Mouse (Mus musculus) kidney, embryonic 15.5 days (tissue): ENCODE results near the gene 0610009B22Rik. TPM values are rescaled to one million over a fixed set of nuclear protein-coding genes. Genes with fewer than 3 reads are reported as not detected.
"Not testable (repeated sequence)": the region's sequence is repeated elsewhere in the genome, so short reads cannot be mapped to it uniquely, and the experiment has no call there.

ENCODE experiments used
- ATAC-seq: fragments of 200-750 bp; cut with Nextera tagmentation; replicated peaks from 2 replicates; pipeline ENCODE4 v1.8.0; 2017; ENCODE audit warnings: moderate TSS enrichment; ENCODE audit not compliant: low FRiP score
- H3K27ac ChIP-seq: fragments of 300-500 bp; sonication (generic); 2 replicates; pipeline ENCODE4 v1.5.1; 2015; ENCODE audit warnings: mild to moderate bottlenecking, inconsistent platforms
- H3K27me3 ChIP-seq: fragments of 300-500 bp; sonication (generic); 2 replicates; pipeline ENCODE4 v1.6.1; 2015; ENCODE audit warnings: inconsistent platforms
- H3K36me3 ChIP-seq: fragments of 300-500 bp; sonication (generic); 2 replicates; pipeline ENCODE4 v1.6.1; 2015; ENCODE audit warnings: inconsistent platforms
- H3K4me1 ChIP-seq: fragments of 300-500 bp; sonication (generic); 2 replicates; pipeline ENCODE4 v1.6.1; 2015; ENCODE audit warnings: inconsistent platforms
- H3K4me2 ChIP-seq: fragments of 300-500 bp; sonication (generic); 2 replicates; pipeline ENCODE4 v1.6.1; 2015; ENCODE audit warnings: moderate library complexity, mild to moderate bottlenecking, inconsistent platforms
- H3K4me3 ChIP-seq: fragments of 300-500 bp; sonication (generic); replicated peaks from 2 replicates; pipeline ENCODE4 v1.5.1; 2015; ENCODE audit warnings: mild to moderate bottlenecking, inconsistent platforms
- H3K9ac ChIP-seq: fragments of 300-500 bp; sonication (generic); 2 replicates; pipeline ENCODE4 v1.6.1; 2015; ENCODE audit warnings: mild to moderate bottlenecking, inconsistent platforms
- H3K9me3 ChIP-seq: fragments of 300-500 bp; sonication (generic); replicated peaks from 2 replicates; pipeline ENCODE4 v1.6.1; 2016; ENCODE audit warnings: inconsistent platforms
- WGBS: fragments of 180-500 bp; shearing (Covaris S2); methylation state at CpG from one replicate; pipeline ENCODE4 v1.1.7; 2015; ENCODE audit warnings: mixed read lengths; 5-methylcytosine and 5-hydroxymethylcytosine counted together
- polyA plus RNA-seq: library from polyadenylated mRNA; unstranded; fragments of >200 nt; fragmentation: Nextera tagmentation; extraction: Ambion mirVana; gene quantifications from 2 replicates; pipeline ENCODE4 v1.2.1, GENCODE M21; 2015

Gene 0610009B22Rik
- 107 and 118 TPM in 2 replicates for polyA plus RNA-seq

DNA sequence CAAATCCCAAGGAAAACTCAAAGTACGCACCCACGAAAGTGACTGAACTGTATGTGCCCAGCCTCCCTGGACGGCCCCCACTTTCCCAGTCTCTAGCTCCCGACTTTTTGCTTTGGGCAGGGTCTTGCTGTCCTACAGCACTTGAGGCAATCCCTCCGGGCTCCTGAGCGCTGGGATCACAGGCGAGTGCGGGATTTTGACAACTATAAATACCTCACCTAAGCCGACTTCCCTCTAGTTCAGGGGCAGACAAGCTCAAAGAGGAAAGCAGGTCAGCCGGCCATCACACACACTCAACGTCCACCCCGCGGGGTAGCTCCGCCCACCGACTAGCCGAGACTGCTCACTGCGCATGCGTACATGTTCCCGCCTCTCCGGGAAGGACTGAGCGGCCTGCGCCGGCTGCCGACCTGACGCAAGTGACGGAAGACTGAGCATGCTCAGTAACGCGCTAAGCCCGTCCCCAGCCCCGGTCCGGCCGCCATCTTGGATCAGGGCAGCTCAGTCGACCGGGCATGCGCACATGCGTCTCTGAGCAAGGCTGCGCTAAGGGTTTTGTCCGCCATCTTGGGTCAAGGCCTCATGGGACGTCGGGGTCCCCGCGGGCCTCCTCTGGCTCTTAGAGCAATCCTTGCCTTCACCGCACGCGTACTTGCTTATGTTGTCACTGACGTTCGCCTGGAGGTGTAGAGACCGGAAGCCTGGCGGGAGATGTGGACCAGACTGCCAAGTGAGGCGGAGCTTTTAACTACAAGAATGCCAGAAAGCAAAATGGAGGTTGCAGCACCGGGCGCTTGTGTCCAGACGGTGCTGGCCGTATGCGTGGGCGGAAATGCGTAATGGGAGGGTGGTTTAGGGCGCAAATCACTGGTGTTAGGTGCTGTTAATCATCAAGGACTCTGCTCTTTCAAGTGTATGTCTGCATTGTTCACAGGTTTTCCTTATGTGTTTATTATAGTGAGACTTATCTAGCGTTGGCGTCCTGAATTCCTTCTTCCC is at the start of gene 0610009B22Rik:
Gene 0610009B22Rik (minus strand): TSS at position 545 of the 999 bp plus-strand sequence.
- no peaks in the 10 kb centered on the region for H3K9me3 ChIP-seq
- peak within 1 kb of the TSS; percentile 85 for H3K9ac ChIP-seq
- H3K4me3 ChIP-seq: peak within 1 kb of the TSS; percentile 68
- peaks cover 7% of the 10 kb centered on the region for H3K4me1 ChIP-seq
- peak within 1 kb of the TSS; percentile 66 for H3K4me2 ChIP-seq
- H3K27me3 ChIP-seq: no peaks in the 10 kb centered on the region
- H3K36me3 ChIP-seq: peaks cover 19% of the 10 kb centered on the region
- ATAC-seq: peak; percentile 100
- WGBS: under 1% methylated on average over 60 of the region's 60 CpGs
- peak within 1 kb of the TSS; percentile 98 for H3K27ac ChIP-seq

DNA sequence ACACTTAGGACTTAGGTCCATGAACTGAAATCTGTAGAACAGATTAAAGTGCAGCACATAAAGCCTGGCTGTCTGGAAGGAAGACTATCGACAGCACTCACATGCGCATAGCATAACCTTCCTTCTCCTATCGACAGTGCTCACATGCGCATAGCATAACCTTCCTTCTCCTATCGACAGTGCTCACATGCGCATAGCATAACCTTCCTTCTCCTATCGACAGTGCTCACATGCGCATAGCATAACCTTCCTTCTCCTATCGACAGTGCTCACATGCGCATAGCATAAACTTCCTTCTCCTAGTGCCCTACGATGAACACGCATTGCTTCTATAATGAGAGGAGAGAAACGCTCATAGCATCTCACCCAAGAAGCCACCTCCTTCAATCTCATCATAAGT is 45.5 kb upstream of the 0610009B22Rik start:
- not testable (repeated sequence) for H3K4me1 ChIP-seq, H3K4me3 ChIP-seq, H3K27me3 ChIP-seq, ATAC-seq, H3K9me3 ChIP-seq, H3K27ac ChIP-seq, H3K4me2 ChIP-seq, H3K9ac ChIP-seq
- WGBS: 94% methylated on average over 13 of the region's 13 CpGs
- peaks cover 73% of the 10 kb centered on the region for H3K36me3 ChIP-seq

DNA sequence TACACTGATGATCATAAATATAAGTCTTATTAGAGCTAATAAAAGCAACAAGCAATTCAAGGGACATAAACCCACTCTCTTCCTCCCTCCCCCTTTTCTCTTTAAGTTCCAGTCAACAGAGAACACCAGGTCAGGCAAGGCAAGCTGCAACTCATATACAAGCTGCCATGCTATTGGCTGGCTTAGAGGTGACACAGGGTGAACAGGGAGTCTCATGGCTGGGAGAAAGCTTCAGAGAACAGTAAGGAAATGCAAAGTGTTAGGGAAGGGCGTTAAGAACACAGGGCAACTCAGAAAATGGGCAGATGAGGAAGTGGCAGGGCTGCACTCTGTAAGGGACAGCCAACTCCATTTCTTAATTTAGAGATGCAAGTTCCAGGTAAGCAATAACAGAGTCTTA is 44.2 kb upstream of the 0610009B22Rik start:
- H3K27me3 ChIP-seq: no peaks in the 10 kb centered on the region
- WGBS: 59% methylated on average over 1 of the region's 1 CpGs
- no peak overlapping the region for H3K4me3 ChIP-seq
- no peaks in the 10 kb centered on the region for H3K4me1 ChIP-seq
- H3K9me3 ChIP-seq: no peaks in the 10 kb centered on the region
- no peak for ATAC-seq
- no peak overlapping the region for H3K27ac ChIP-seq
- H3K9ac ChIP-seq: no peak overlapping the region
- peaks cover 65% of the 10 kb centered on the region for H3K36me3 ChIP-seq
- no peak overlapping the region for H3K4me2 ChIP-seq

DNA sequence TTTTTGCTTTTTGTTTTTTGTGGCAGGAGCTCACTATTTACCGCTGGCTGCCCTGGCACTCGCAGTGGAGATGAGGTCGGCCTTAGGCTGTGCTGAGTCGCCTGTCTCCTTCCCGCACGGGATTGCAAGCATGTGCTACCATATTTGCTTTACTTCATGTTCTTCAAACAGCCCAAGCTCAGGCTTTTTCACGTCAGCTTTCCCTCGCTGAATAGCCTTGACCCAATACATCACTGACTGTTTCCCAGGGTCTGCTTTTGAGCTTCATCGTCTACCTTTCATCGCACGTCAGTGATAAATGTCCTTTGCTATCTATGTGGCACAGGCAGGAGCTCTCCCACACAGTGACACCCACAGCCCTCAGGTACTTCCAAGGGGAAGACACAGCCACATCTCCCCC is 32.4 kb upstream of the 0610009B22Rik start:
- no peak overlapping the region for H3K9ac ChIP-seq
- H3K27ac ChIP-seq: no peak overlapping the region
- no peaks in the 10 kb centered on the region for H3K4me1 ChIP-seq
- ATAC-seq: no peak
- no peak overlapping the region for H3K4me3 ChIP-seq
- peaks cover 93% of the 10 kb centered on the region for H3K36me3 ChIP-seq
- no peak overlapping the region for H3K4me2 ChIP-seq
- 91% methylated on average over 11 of the region's 11 CpGs for WGBS
- H3K27me3 ChIP-seq: no peaks in the 10 kb centered on the region
- H3K9me3 ChIP-seq: no peaks in the 10 kb centered on the region

- Histone ChIP-seq H3K36me3 (peaks cover 86% of the 10 kb centered on the region), H3K4me1 (no peaks in the 10 kb centered on the region), H3K4me3 (no peak overlapping the region), H3K27me3 (no peaks in the 10 kb centered on the region), H3K9ac (no peak overlapping the region), H3K27ac (no peak overlapping the region), H3K9me3 (no peaks in the 10 kb centered on the region), H3K4me2 (no peak overlapping the region)
- WGBS: 97% methylated on average over 13 of the region's 13 CpGs
- ATAC-seq: no peak
Observed at GRCm38 (mm10) chr11:51707080-51707479, 18.4 kb upstream of the 0610009B22Rik start.

DNA sequence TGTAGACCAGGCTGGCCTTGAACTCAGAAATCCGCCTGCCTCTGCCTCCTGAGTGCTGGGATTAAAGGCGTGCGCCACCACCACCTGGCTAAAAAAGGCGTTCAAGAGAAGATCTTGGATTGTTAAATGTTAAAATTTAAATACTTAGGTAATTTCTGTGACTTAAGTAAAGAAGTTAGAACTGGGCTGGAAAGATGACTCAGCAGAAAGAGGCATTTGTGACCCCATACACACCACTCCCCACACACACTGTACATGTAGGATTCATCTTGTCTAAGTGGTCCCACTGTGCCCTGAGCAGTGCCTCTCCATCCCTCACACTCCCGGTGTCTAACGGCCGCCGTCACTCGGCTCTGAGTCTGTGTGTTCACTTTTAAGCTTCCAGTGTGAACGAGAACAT is 17.8 kb upstream of the 0610009B22Rik start:
- WGBS: 95% methylated on average over 10 of the region's 10 CpGs
- Histone ChIP-seq H3K4me3 (no peak overlapping the region), H3K27me3 (no peaks in the 10 kb centered on the region)

DNA sequence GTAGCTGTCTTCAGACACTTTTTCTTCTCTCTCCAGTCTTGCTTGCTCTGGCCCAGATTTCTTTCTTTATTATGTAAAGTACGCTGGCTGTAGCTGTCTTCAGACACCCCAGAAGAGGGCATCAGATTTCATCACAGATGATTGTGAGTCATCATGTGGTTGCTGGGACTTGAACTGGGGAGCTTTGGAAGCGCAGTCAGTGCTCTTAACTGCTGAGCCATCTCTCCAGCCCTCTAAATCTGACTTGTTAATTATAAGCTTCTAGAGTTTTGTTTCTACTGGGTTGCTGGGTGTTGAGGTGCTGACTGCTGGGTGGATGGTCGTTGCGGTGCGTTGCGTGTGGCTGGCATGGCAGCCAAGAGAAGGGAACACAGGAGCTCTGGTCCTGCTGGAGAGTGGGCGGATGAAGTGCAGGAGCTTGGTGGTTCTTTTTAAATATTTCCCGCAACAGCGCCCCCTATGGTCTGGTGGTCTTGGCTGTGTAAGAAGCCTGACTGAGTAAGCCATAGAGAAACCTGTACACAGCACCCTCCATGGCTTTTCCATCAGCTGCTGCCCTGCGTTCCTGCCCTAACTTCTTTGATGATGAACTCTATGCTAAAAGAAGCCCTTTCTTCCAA is 14.8 kb upstream of the 0610009B22Rik start:
- WGBS: 67% methylated on average over 10 of the region's 10 CpGs
- peaks cover 92% of the 10 kb centered on the region for H3K36me3 ChIP-seq
- ATAC-seq: no peak

More for the DNA sequence above, 17.8 kb upstream of the 0610009B22Rik start:
- Histone ChIP-seq H3K9me3 (no peaks in the 10 kb centered on the region), H3K9ac (no peak overlapping the region), H3K27ac (no peak overlapping the region), H3K4me1 (no peaks in the 10 kb centered on the region), H3K36me3 (peaks cover 87% of the 10 kb centered on the region), H3K4me2 (no peak overlapping the region)
- ATAC-seq: no peak

DNA sequence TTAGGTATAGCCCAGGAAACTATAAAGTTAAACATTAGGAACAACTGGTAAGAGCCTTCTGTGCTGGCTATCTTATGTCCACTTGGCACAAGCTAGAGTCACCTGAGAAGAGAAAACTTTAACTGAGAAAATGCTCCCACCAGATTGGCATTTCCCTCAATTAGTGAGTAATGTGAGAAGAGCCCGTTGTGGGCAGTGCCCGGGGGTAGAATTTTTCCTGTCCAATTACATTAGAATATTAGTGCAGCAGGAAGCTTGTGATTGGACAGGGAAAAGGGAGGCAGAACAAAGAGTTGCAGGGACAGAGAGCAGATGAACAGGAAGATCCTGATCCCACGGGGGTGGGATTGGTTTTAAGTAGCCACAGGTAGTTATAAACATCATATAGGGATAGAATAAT is 14.2 kb upstream of the 0610009B22Rik start:
- Histone ChIP-seq H3K27ac (no peak overlapping the region), H3K4me1 (no peaks in the 10 kb centered on the region), H3K4me3 (no peak overlapping the region), H3K27me3 (no peaks in the 10 kb centered on the region), H3K9ac (no peak overlapping the region), H3K4me2 (no peak overlapping the region), H3K36me3 (peaks cover 89% of the 10 kb centered on the region), H3K9me3 (no peaks in the 10 kb centered on the region)
- no peak for ATAC-seq
- 58% methylated on average over 3 of the region's 3 CpGs for WGBS

More for the DNA sequence above, 14.8 kb upstream of the 0610009B22Rik start:
- no peak overlapping the region for H3K4me2 ChIP-seq
- H3K9ac ChIP-seq: no peak overlapping the region
- no peak overlapping the region for H3K27ac ChIP-seq
- no peaks in the 10 kb centered on the region for H3K27me3 ChIP-seq
- H3K4me3 ChIP-seq: no peak overlapping the region
- H3K4me1 ChIP-seq: no peaks in the 10 kb centered on the region
- no peaks in the 10 kb centered on the region for H3K9me3 ChIP-seq

GRCm38 (mm10) chr11:51694984-51695383 is 6.3 kb upstream of the 0610009B22Rik start:
- Histone ChIP-seq H3K27ac (no peak overlapping the region), H3K27me3 (no peaks in the 10 kb centered on the region), H3K4me2 (no peak overlapping the region), H3K9ac (no peak overlapping the region), H3K4me3 (no peak overlapping the region), H3K9me3 (no peaks in the 10 kb centered on the region), H3K4me1 (no peaks in the 10 kb centered on the region), H3K36me3 (peaks cover 53% of the 10 kb centered on the region)
- 94% methylated on average over 3 of the region's 3 CpGs for WGBS
- no peak for ATAC-seq

GRCm38 (mm10) chr11:51690597-51690996 is 1.9 kb upstream of the 0610009B22Rik start:
- 78% methylated on average over 3 of the region's 3 CpGs for WGBS
- H3K4me2 ChIP-seq, H3K4me1 ChIP-seq, ATAC-seq, H3K4me3 ChIP-seq, H3K9ac ChIP-seq, H3K27ac ChIP-seq, H3K27me3 ChIP-seq, H3K9me3 ChIP-seq: not testable (repeated sequence)
- H3K36me3 ChIP-seq: peaks cover 21% of the 10 kb centered on the region

- Histone ChIP-seq H3K4me1 (peaks cover 7% of the 10 kb centered on the region), H3K27ac (peak overlapping the region; percentile 98), H3K27me3 (no peaks in the 10 kb centered on the region), H3K4me3 (peak overlapping the region; percentile 68), H3K36me3 (peaks cover 19% of the 10 kb centered on the region), H3K4me2 (peak overlapping the region; percentile 66), H3K9me3 (no peaks in the 10 kb centered on the region), H3K9ac (peak overlapping the region; percentile 49)
- no peak for ATAC-seq
- WGBS: 21% methylated on average over 6 of the region's 6 CpGs
Observed at GRCm38 (mm10) chr11:51689343-51689742, 669 bp upstream of the 0610009B22Rik start.

DNA sequence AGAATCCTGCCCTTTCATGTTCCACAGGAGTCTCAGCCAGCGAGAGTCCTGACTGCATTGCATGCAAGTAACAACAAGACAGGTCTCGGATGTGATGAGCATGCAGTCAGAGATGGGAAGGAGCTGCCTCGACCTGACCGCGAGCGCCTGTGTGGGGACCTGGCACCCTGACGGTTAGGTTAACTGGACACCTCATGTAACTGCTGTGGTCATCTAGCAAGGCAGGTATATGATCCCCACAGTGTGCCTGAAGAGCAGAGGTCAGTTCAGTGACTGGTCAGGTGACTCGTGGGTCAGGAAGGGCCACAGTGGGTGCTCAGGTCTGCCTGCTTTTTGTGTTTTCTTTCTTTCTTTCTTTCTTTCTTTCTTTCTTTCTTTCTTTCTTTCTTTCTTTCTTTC is 6.7 kb downstream of the 0610009B22Rik start:
- ATAC-seq: no peak
- no peak overlapping the region for H3K9ac ChIP-seq
- H3K9me3 ChIP-seq: no peaks in the 10 kb centered on the region
- H3K4me3 ChIP-seq: no peak overlapping the region
- H3K27ac ChIP-seq: no peak overlapping the region
- WGBS: 50% methylated on average over 8 of the region's 8 CpGs
- H3K4me1 ChIP-seq: peaks cover 3% of the 10 kb centered on the region; the same call in 1 of the 2 replicates
- no peaks in the 10 kb centered on the region for H3K27me3 ChIP-seq
- H3K36me3 ChIP-seq: peaks cover 5% of the 10 kb centered on the region; the same call in 1 of the 2 replicates
- no peak overlapping the region for H3K4me2 ChIP-seq
